Mouse (Mus musculus): ENCODE results near the gene Zscan10.

The Zscan10 gene

GRCm38 (mm10) chr17:23600641-23601622, at the start of gene Zscan10:
Zscan10 (plus strand) TSS chr17:23600856.
- in situ Hi-C loops (cut with MseI, MboI): no loop called here

- in situ Hi-C loops (cut with MseI, MboI): loop anchor here in 1 of 2 experiments (25.0 kb wide), 1 partner anchor 364 kb away; the partner anchor contains the start of gene Zfp40
These were observed 49.8 kb upstream of the Zscan10 start for GRCm38 (mm10) chr17:23550856-23551255.

DNA sequence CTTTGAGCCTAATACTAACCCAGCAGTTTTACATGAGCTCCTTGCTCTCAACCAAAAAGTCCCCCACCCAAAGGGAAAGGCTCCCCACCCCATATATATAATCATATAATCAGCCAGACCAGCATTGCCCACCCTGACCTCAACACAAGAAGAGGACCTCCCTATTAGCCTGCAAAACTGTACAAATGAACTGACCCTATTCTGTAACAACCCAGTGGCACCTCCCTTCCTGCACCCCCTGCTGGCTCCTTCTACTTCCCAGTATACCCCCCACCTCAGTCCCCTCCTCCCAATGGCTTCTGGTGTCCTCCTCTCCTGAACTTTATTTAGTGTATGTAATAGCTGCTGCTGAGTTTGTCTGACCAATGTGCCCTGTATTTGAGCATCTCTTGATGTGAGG, 49.2 kb upstream of the Zscan10 start:
- in situ Hi-C loops (cut with MseI, MboI): loop anchor here in 1 of 2 experiments (25.0 kb wide), 1 partner anchor 364 kb away; the partner anchor contains the start of gene Zfp40

DNA sequence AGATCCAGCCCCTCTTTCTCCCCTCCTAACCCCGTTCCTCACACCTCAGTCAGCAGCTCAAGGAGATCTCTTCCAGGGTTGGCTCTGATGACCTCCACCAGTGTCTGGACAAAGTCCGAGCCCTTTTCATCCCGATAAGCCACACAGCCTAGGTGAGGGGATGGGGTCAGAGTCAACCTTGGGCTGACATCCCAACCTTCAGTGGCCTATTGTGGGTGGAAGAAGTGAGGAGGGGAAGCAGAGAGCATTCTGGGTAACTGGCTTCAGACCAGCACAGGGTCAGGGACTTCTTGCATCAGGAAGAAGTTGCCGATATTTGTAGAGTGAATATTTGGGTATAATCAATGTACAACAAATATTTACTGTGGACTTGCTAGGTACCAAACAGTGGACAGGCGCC, 48.7 kb upstream of the Zscan10 start:
- in situ Hi-C loops (cut with MseI, MboI): loop anchor here in 1 of 2 experiments (25.0 kb wide), 1 partner anchor 365 kb away; the partner anchor contains the start of gene Zfp40

GRCm38 (mm10) chr17:23552896-23553633, 47.6 kb upstream of the Zscan10 start:
- in situ Hi-C loops (cut with MseI, MboI): loop anchor here in 1 of 2 experiments (25.0 kb wide), 1 partner anchor 366 kb away; the partner anchor contains the start of gene Zfp40

DNA sequence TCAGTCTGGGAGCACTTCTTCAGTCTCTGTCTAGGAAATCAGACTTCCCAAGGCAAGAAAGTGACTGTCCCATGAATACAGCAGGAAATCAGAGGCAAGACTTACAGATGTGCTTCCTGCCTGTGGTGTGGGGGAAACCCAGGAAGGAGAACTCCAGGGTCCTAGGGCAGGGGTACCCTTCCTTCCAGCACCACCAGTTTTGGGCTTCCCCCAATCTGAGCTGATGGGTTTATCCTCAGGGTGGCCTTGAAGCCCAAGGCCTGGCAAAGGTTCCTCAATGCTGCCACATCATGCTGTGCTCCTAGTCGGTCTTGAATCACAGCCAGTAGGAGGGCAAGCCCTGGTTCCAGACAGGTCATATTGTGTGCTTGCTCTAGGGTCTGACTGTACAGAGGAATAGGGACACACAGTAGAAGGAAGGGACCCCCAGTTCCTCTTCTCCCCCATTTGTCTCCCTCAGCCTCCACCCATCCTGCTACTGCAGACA, 47.0 kb upstream of the Zscan10 start:
- in situ Hi-C loops (cut with MseI, MboI): loop anchor here in 1 of 2 experiments (25.0 kb wide), 1 partner anchor 366 kb away; the partner anchor contains the start of gene Zfp40

DNA sequence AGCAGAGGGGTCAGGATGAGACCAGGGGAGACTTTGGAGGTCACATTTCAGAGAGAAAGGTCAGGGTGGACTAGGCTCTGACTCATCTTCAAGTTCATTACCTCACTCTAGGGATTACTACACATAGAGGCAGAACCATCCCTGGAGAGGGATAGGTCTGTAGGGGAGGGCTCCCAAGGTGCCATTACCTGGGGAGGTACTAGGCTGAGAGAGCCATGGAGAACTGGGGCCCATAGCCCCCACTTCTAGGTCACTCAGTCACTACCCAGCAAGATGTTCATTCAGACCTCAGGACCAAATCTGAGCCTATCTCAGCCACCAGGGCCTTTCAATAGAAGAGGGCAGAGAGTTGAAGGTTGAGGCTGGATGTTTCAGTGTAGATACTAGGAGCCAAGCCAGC, 46.3 kb upstream of the Zscan10 start:
- in situ Hi-C loops (cut with MseI, MboI): loop anchor here in 1 of 2 experiments (25.0 kb wide), 1 partner anchor 367 kb away; the partner anchor contains the start of gene Zfp40

DNA sequence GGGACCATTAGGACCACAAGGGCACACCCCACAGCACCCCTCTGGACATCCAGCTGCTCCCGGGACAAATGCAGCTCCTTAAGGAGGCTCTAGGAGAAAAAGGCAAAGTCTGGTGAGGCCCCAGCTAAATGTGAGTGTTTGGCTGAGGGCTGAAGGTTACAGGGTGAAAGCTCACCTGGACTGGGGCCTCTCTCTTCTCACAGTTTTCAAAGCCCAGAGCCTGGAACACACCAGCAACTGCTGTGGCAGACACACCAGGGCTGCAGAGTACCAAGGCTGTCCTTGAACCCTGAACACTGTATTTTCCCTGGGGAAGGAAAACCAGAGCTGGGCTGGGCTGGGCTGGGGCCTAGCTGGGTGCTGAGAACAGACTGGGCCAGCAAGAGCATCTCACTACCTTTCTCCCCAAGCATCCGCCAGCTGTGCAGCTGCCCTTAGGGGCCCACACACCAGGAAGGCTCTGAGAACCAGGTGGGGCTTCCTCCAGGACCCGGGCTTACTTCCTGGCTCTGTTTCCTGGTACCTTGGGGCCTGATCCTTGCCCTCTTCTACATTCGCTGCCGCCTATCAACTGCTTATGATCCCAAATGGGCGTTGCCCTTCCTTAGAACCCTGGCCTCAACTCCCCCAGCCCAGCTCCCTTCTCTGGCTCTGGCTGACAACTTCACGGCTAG, 45.3 kb upstream of the Zscan10 start:
- in situ Hi-C loops (cut with MseI, MboI): loop anchor here in 1 of 2 experiments (25.0 kb wide), 1 partner anchor 368 kb away; the partner anchor contains the start of gene Zfp40

GRCm38 (mm10) chr17:23559767-23560166, 40.9 kb upstream of the Zscan10 start:
- in situ Hi-C loops (cut with MseI, MboI): loop anchor here in 1 of 2 experiments (25.0 kb wide), 1 partner anchor 372 kb away; the partner anchor contains the start of gene Zfp40

GRCm38 (mm10) chr17:23563595-23564367, 36.9 kb upstream of the Zscan10 start, which contains the start of gene Zfp213:
Zfp213 (minus strand) TSS chr17:23564238.
- in situ Hi-C loops (cut with MseI, MboI): loop anchor here in 1 of 2 experiments (25.0 kb wide), 1 partner anchor 376 kb away; the partner anchor contains the start of gene Zfp40

DNA sequence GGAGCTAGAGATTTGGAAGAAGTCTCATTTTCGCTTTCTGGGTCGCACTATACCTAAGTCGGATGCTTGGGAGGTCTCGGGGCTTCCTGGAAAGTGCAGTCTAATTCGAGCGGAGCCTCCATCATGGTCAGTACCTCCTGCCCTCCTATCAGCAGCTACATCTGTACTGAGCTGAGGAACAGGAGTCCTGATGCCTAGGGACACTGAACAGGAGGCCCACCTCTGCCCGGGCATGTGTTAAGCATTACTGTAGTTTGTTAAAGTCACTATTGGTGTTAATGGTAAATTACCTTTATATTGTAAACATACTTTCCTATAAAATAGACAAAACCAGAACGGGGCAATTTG, 36.3 kb upstream of the Zscan10 start:
- in situ Hi-C loops (cut with MseI, MboI): loop anchor here in 1 of 2 experiments (25.0 kb wide), 1 partner anchor 377 kb away; the partner anchor contains the start of gene Zfp40

DNA sequence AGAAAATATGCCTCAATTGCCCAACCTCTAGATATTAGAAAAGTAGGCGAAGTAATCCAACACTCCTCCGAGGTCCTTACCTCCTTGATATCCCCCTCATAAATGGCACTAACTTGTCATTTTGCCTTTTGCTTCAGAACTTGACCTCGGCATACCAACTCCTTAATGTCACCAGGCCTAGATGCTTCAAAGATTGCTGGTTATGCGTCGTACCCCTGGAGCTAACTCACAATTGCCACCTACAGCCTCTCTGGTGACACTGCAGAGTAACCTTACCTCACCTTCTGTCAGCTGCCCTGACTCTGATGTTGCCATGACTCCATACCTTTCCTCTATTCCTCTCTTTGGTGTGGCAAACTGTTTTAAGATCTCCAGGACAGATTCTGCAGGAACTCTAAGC, 33.9 kb upstream of the Zscan10 start:
- in situ Hi-C loops (cut with MseI, MboI): loop anchor here in 1 of 2 experiments (25.0 kb wide), 1 partner anchor 379 kb away; the partner anchor contains the start of gene Zfp40

- in situ Hi-C loops (cut with MseI, MboI): loop anchor here in 1 of 2 experiments (25.0 kb wide), 1 partner anchor 381 kb away; the partner anchor contains the start of gene Zfp40
These were observed 32.3 kb upstream of the Zscan10 start for GRCm38 (mm10) chr17:23568370-23568769.

GRCm38 (mm10) chr17:23570017-23570416, 30.6 kb upstream of the Zscan10 start:
- in situ Hi-C loops (cut with MseI, MboI): loop anchor here (5.0 to 25.0 kb wide), 3 partner anchors 37 to 383 kb away; partner anchors contain the start of gene Zfp40 (in 1 of the 2)

DNA sequence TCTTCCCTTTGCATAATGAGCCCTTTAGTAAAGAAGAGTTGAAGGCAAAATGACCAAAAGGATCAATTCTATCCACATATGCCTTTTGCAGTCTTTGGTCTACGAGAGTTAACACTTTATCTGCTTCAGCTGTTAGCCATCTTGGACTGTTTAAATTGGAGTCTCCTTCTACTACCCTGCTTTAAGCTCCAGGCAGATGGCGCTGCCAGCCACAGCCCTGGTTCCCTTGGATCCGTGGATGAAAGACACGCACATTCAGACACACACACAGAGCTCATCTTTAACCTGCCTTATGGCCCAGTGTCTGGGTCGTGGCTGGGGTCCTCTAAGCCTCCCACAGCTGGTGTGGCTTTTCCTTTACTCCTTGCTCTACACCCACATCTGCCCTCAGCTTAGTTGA, 29.6 kb upstream of the Zscan10 start:
- in situ Hi-C loops (cut with MseI, MboI): loop anchor here (5.0 to 25.0 kb wide), 3 partner anchors 36 to 384 kb away; partner anchors contain the start of gene Zfp40 (in 1 of the 2)

DNA sequence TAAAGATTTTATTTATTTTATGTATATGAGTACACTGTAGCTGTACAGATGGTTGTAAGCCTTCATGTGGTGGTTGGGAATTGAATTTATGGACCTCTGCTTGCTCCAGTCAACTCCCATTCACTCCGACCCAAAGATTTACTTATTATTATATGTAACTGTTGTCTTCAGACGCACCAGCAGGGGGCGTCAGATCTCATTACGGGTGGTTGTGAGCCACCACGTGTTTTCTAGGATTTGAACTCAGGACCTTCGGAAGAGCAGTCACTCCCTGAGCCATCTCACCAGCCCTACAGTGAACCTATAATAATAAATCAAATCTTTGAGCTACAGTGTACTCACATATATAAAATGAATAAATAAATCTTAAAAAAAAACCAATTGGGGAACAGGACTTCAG, 28.6 kb upstream of the Zscan10 start:
- in situ Hi-C loops (cut with MseI, MboI): loop anchor here (5.0 to 25.0 kb wide), 3 partner anchors 35 to 385 kb away; partner anchors contain the start of gene Zfp40 (in 1 of the 2)

GRCm38 (mm10) chr17:23574130-23574529, 26.5 kb upstream of the Zscan10 start:
- in situ Hi-C loops (cut with MseI, MboI): loop anchor here (5.0 to 25.0 kb wide), 3 partner anchors 33 to 387 kb away; partner anchors contain the start of gene Zfp40 (in 1 of the 2)

DNA sequence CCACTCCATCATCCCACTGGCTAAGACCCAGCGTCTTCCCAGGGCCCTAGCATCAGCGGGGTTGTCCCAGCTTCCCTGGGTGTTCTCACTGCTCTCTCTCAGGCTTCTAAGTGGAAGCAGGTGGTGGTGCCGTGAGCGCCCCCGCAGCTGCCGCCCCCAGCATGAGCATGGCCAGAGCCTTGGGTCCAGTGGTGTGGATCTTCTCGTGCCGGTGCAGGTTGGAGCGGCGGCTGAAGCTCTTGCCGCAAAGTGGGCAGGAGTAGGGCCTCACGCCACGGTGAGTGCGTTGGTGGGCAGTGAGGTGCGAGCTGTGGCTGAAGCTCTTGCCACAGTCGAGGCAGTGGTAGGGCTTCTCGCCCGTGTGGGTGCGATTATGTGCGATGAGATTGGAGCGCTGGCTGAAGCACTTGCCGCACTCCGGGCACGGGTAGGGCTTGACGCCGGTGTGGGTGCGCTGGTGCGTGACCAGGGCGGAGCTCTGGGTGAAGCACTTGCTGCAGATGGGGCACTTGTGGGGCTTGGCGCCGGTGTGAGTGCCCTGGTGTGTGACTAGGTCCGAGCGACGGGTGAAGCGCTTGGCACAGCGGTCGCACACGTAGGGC, 24.6 kb upstream of the Zscan10 start:
- in situ Hi-C loops (cut with MseI, MboI): no loop called here

GRCm38 (mm10) chr17:23584786-23585185, 15.9 kb upstream of the Zscan10 start:
- in situ Hi-C loops (cut with MseI, MboI): no loop called here

Data from mouse trophoblast stem cell (cell line).